Mouse (Mus musculus) intestine, postnatal 0 days (tissue): ENCODE results near the gene Cmtm2a. TPM values are rescaled to one million over a fixed set of nuclear protein-coding genes. Genes with fewer than 3 reads are reported as not detected.

Source experiments
- ATAC-seq: fragments of 200-750 bp; cut with Nextera tagmentation; 2 replicates; pipeline ENCODE4 v1.8.0; 2017; ENCODE audit warnings: mild to moderate bottlenecking, moderate TSS enrichment, moderate library complexity
- H3K27ac ChIP-seq: fragments of 300-500 bp; sonication (generic); 2 replicates; pipeline ENCODE4 v1.5.1; 2014; ENCODE audit warnings: mild to moderate bottlenecking, low read depth, low read length, moderate library complexity
- H3K27me3 ChIP-seq: fragments of 300-500 bp; sonication (generic); replicated peaks from 2 replicates; pipeline ENCODE4 v1.6.1; 2014; ENCODE audit warnings: low read length, mixed read lengths; ENCODE audit not compliant: control insufficient read depth, insufficient read depth
- H3K36me3 ChIP-seq: fragments of 300-500 bp; sonication (generic); 2 replicates; pipeline ENCODE4 v1.6.1; 2014; ENCODE audit warnings: mild to moderate bottlenecking, moderate library complexity; ENCODE audit not compliant: control insufficient read depth, insufficient read depth
- H3K4me1 ChIP-seq: fragments of 300-500 bp; sonication (generic); replicated peaks from 2 replicates; pipeline ENCODE4 v1.6.1; 2014; ENCODE audit warnings: antibody characterized with exemption, low read length, mixed read lengths; ENCODE audit not compliant: control insufficient read depth, insufficient read depth
- H3K4me2 ChIP-seq: fragments of 300-500 bp; sonication (generic); replicated peaks from 2 replicates; pipeline ENCODE4 v1.6.1; 2014; ENCODE audit warnings: low read depth, mild to moderate bottlenecking, moderate library complexity
- H3K4me3 ChIP-seq: fragments of 300-500 bp; sonication (generic); 2 replicates; pipeline ENCODE4 v1.5.1; 2014; ENCODE audit warnings: low read depth, low read length
- H3K9ac ChIP-seq: fragments of 300-500 bp; sonication (generic); 2 replicates; pipeline ENCODE4 v1.6.1; 2014; ENCODE audit warnings: mild to moderate bottlenecking, low read depth, low read length
- H3K9me3 ChIP-seq: fragments of 300-500 bp; sonication (generic); 2 replicates; pipeline ENCODE4 v1.6.1; 2016; ENCODE audit warnings: mixed run types; ENCODE audit not compliant: control insufficient read depth
- CTCF ChIP-seq: sonication (generic); IDR thresholded peaks from 2 replicates; pipeline ENCODE4 v1.5.1; 2016; ENCODE audit warnings: low read depth, mild to moderate bottlenecking, control low read depth, antibody characterized with exemption, moderate library complexity
- WGBS: fragments of 180-500 bp; shearing (Covaris S2); extraction: QIAGEN DNeasy Blood & Tissue Kit; methylation state at CpG from one replicate; pipeline ENCODE4 v1.1.7; 2014; 5-methylcytosine and 5-hydroxymethylcytosine counted together
- polyA plus RNA-seq: library from polyadenylated mRNA; unstranded; fragments of >200 nt; fragmentation: Nextera tagmentation; extraction: Ambion mirVana; gene quantifications from 2 replicates; pipeline ENCODE4 v1.2.1, GENCODE M21; 2015

Gene Cmtm2a
- polyA plus RNA-seq, 1 experiment from 2014 or later = not detected

- Histone ChIP-seq H3K4me1 (peaks cover 15% of the 10 kb centered on the region; the same call in 1 of the 2 replicates), H3K27ac (no peak overlapping the region), H3K9me3 (no peaks in the 10 kb centered on the region), H3K9ac (peak overlapping the region; percentile 70; the same call in 1 of the 2 replicates), H3K27me3 (no peaks in the 10 kb centered on the region), H3K4me3 (peak overlapping the region; percentile 91), H3K4me2 (peak overlapping the region; percentile 94), H3K36me3 (peaks cover 16% of the 10 kb centered on the region)
- TF ChIP-seq CTCF = no peak
- 55% methylated on average over 22 of the region's 22 CpGs for WGBS
- ATAC-seq = no peak
These were observed 45.7 kb downstream of the Cmtm2a start for GRCm38 (mm10) chr8:104247054-104247907.

- no peaks in the 10 kb centered on the region for H3K9me3 ChIP-seq
- H3K27me3 ChIP-seq = no peaks in the 10 kb centered on the region
- no peak overlapping the region for H3K9ac ChIP-seq
- H3K4me3 ChIP-seq = no peak overlapping the region
- TF ChIP-seq CTCF = no peak
- 75% methylated on average over 4 of the region's 4 CpGs for WGBS
- H3K4me1 ChIP-seq = peaks cover 15% of the 10 kb centered on the region; the same call in 1 of the 2 replicates
- peaks cover 16% of the 10 kb centered on the region for H3K36me3 ChIP-seq
- no peak for ATAC-seq
- no peak overlapping the region for H3K4me2 ChIP-seq
- H3K27ac ChIP-seq = no peak overlapping the region
These were observed 46.4 kb downstream of the Cmtm2a start for GRCm38 (mm10) chr8:104246621-104247020.

- no peaks in the 10 kb centered on the region for H3K9me3 ChIP-seq
- no peaks in the 10 kb centered on the region for H3K27me3 ChIP-seq
- H3K27ac ChIP-seq = no peak overlapping the region
- ATAC-seq = no peak
- no peak overlapping the region for H3K9ac ChIP-seq
- H3K4me3 ChIP-seq = no peak overlapping the region
- TF ChIP-seq CTCF = no peak
- 49% methylated on average over 12 of the region's 12 CpGs for WGBS
- peaks cover 55% of the 10 kb centered on the region for H3K36me3 ChIP-seq
- no peak overlapping the region for H3K4me2 ChIP-seq
- 0 out of 2 replicates have a peak, but pooled peaks cover 6% of the 10 kb centered on the region for H3K4me1 ChIP-seq
These were observed 50.8 kb downstream of the Cmtm2a start for GRCm38 (mm10) chr8:104242038-104242644.

- TF ChIP-seq CTCF = no peak
- Histone ChIP-seq H3K9ac (no peak overlapping the region), H3K4me1 (no peaks in the 10 kb centered on the region), H3K27me3 (no peaks in the 10 kb centered on the region), H3K4me2 (no peak overlapping the region), H3K36me3 (peaks cover 63% of the 10 kb centered on the region), H3K9me3 (no peaks in the 10 kb centered on the region), H3K27ac (no peak overlapping the region), H3K4me3 (no peak overlapping the region)
- no peak for ATAC-seq
- 76% methylated on average over 10 of the region's 10 CpGs for whole genome bisulfite sequencing
These were observed 53.5 kb downstream of the Cmtm2a start for GRCm38 (mm10) chr8:104239418-104239861.

GRCm38 (mm10) chr8:104234573-104234972 lies 58.4 kb downstream of the Cmtm2a start:
- 55% methylated on average over 6 of the region's 6 CpGs for WGBS
- Histone ChIP-seq H3K9ac (no peak overlapping the region), H3K4me1 (no peaks in the 10 kb centered on the region), H3K27me3 (no peaks in the 10 kb centered on the region), H3K36me3 (peaks cover 60% of the 10 kb centered on the region), H3K4me3 (no peak overlapping the region), H3K9me3 (no peaks in the 10 kb centered on the region), H3K4me2 (no peak overlapping the region), H3K27ac (no peak overlapping the region)
- ATAC-seq = no peak
- peak; percentile 71 for TF ChIP-seq CTCF

- TF ChIP-seq CTCF = no peak
- ATAC-seq = no peak
- peaks cover 58% of the 10 kb centered on the region for H3K36me3 ChIP-seq
- no peak overlapping the region for H3K27ac ChIP-seq
- no peaks in the 10 kb centered on the region for H3K27me3 ChIP-seq
- no peaks in the 10 kb centered on the region for H3K9me3 ChIP-seq
- no peak overlapping the region for H3K4me2 ChIP-seq
- H3K4me3 ChIP-seq = no peak overlapping the region
- WGBS = 96% methylated on average over 5 of the region's 5 CpGs
- H3K9ac ChIP-seq = no peak overlapping the region
- H3K4me1 ChIP-seq = no peaks in the 10 kb centered on the region
These were observed 60.1 kb downstream of the Cmtm2a start for GRCm38 (mm10) chr8:104232919-104233318.
